Mouse (Mus musculus): Measurements from ENCODE around the gene Slc38a2.

- TF ChIP-seq MAFK (IDR thresholded peaks at IDR 0.05; ENCODE audit: insufficient read depth, low read depth, low read length) (no peak), HCFC1 (IDR thresholded peaks at IDR 0.05; ENCODE audit: borderline replicate concordance, insufficient read depth, low read length) (no peak)
Observed at GRCm38 (mm10) chr15:96700766-96701165, 1.2 kb upstream of the Slc38a2 start.
